Mouse (Mus musculus): ENCODE measurements around the gene Dlg5. TPM values are rescaled to one million over a fixed set of nuclear protein-coding genes. Genes with fewer than 3 reads are reported as not detected.

Dlg5 gene
- polyA plus RNA-seq, 1 experiment from 2014 or later = 19.3 TPM

DNA sequence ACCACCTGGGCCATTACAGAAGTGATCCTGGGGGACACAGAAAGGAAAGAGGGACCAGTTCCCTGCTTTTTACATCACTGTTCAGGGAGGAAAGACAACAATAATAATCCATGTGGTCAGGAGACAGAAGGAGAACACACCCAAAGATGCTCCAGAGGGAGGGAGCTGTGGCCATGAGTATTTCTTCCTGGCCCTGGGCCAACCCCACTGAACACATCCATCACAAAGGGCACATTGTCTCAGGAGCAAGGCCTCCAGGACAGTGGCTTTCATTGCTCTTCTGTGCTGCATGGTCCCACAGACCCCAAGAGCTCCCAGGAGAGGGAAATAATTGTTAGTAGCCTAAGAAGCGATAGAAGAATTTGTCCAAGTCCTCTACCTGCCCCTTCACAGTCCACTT lies 23.9 kb upstream of the Dlg5 start:
- H3K27me3 ChIP-seq (ENCODE audit: control insufficient read depth, insufficient read depth, low read length) = no peaks in the 10 kb centered on the region
- no peak overlapping the region for H3K4me2 ChIP-seq
- no peak for ATAC-seq (ENCODE audit: low FRiP score)
- DNase-seq (ENCODE audit: low spot score, missing footprints) = no peak
- H3K4me1 ChIP-seq (ENCODE audit: control insufficient read depth, insufficient read depth, low read length) = no peaks in the 10 kb centered on the region
- no peak overlapping the region for H3K9ac ChIP-seq (ENCODE audit: low read length)
- WGBS = 86% methylated on average over 1 of the region's 1 CpGs
- H3K36me3 ChIP-seq (ENCODE audit: control insufficient read depth, insufficient read depth, low read length) = no peaks in the 10 kb centered on the region
- no peaks in the 10 kb centered on the region for H3K9me3 ChIP-seq (ENCODE audit: control insufficient read depth, low read length)
- no peak overlapping the region for H3K27ac ChIP-seq (ENCODE audit: low read depth, low read length)
- no peak overlapping the region for H3K4me3 ChIP-seq (ENCODE audit: low read depth, low read length)

DNA sequence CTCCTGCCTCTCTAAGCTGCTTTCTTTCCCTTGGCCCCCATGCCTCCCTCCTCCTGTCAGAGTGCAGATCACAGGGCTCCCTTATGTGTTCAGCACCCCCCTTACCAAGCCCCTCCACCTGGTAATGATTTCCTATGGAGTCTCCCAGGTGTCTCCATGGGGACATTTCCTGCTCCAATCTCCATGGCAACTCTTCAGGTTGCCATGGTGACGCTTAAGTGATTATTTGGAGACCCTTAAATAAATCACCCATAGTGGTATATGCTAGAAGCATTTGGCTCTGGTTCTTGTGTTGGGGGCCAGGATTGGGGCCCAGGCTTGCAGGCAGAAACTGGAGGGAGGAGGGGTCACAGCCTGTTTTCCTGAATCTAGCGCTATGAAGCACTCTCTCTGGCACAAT lies 17.2 kb upstream of the Dlg5 start:
- H3K4me3 ChIP-seq (ENCODE audit: low read depth, low read length) = no peak overlapping the region
- no peak overlapping the region for H3K4me2 ChIP-seq
- ATAC-seq (ENCODE audit: low FRiP score) (peak; percentile 61; the same call in 1 of the 2 replicates), DNase-seq (ENCODE audit: low spot score, missing footprints) (peak; percentile 89)
- 55% methylated on average over 2 of the region's 2 CpGs for WGBS
- no peaks in the 10 kb centered on the region for H3K27me3 ChIP-seq (ENCODE audit: control insufficient read depth, insufficient read depth, low read length)
- no peak overlapping the region for H3K27ac ChIP-seq (ENCODE audit: low read depth, low read length)
- peaks cover 10% of the 10 kb centered on the region for H3K4me1 ChIP-seq (ENCODE audit: control insufficient read depth, insufficient read depth, low read length)
- H3K9ac ChIP-seq (ENCODE audit: low read length) = no peak overlapping the region
- H3K9me3 ChIP-seq (ENCODE audit: control insufficient read depth, low read length) = no peaks in the 10 kb centered on the region
- H3K36me3 ChIP-seq (ENCODE audit: control insufficient read depth, insufficient read depth, low read length) = no peaks in the 10 kb centered on the region

DNA sequence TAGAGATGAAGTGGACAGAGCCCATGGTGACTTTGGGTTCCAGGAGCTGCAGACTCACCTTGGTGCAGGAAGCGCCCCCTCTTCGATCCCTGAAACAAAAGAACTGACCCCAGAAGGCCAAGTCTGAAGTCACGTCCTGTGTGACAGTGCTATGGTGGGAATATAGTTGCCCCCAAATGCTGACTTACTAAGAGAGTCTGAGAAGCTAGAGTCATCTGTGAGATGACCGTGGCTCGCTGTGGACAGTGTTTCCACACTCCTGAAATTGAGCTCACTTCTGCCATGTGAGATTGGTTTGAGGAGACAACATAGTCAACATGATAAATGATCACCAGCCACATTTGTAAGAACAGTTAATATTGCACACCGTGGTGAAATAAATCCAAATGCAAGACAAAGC lies 16.7 kb upstream of the Dlg5 start:
- ATAC-seq (ENCODE audit: low FRiP score) = no peak
- H3K9ac ChIP-seq (ENCODE audit: low read length) = no peak overlapping the region

DNA sequence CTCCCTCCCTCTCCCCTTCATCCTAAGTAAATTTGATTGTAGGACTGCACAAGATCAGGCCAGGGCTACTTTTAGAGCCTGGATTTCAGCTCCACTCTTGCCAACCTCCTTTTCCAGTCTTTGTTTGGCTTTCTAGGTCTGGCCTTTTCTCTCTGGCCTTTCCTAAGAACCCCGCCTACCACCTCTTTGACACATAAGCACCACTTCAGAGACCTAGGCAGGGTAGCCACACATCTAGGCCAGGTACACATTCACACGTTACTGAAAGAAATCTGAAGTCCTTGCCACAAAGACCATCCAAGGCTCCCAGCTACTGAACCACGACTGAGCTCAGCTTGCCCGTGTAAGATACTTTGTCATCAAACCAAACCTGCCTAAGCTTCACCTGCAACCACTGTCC lies 14.7 kb upstream of the Dlg5 start:
- 65% methylated on average over 4 of the region's 4 CpGs for WGBS
- Histone ChIP-seq H3K27ac (ENCODE audit: low read depth, low read length) (no peak overlapping the region), H3K9me3 (ENCODE audit: control insufficient read depth, low read length) (no peaks in the 10 kb centered on the region)

More for the DNA sequence above, 16.7 kb upstream of the Dlg5 start:
- Histone ChIP-seq H3K4me2 (no peak overlapping the region), H3K27ac (ENCODE audit: low read depth, low read length) (no peak overlapping the region), H3K36me3 (ENCODE audit: control insufficient read depth, insufficient read depth, low read length) (no peaks in the 10 kb centered on the region), H3K27me3 (ENCODE audit: control insufficient read depth, insufficient read depth, low read length) (no peaks in the 10 kb centered on the region), H3K9me3 (ENCODE audit: control insufficient read depth, low read length) (no peaks in the 10 kb centered on the region), H3K4me3 (ENCODE audit: low read depth, low read length) (no peak overlapping the region), H3K4me1 (ENCODE audit: control insufficient read depth, insufficient read depth, low read length) (peaks cover 10% of the 10 kb centered on the region)
- peak; percentile 65 for DNase-seq (ENCODE audit: low spot score, missing footprints)
- WGBS = 85% methylated on average over 6 of the region's 6 CpGs

DNA sequence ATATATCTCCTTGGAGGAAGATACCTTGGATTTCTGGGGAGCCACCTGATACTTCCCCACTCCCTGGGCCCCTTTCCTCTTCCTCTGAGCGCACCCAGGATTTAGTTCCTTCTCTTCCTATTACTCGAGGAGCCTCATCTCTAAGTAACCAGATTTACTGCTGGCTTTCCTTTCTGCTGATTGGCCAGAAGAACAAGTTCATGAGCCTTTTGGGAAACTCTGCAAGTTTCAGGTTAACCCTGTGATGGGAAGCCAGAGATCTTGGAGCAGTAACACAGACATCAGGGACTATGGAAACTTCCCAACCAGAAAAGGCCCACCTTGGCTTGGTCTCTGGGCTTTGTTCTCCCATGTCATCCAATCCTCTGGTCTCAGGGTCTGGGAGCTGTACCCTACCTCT lies 10.2 kb upstream of the Dlg5 start:
- ATAC-seq (ENCODE audit: low FRiP score) = no peak
- H3K4me3 ChIP-seq (ENCODE audit: low read depth, low read length) = no peak overlapping the region

More for the DNA sequence above, 14.7 kb upstream of the Dlg5 start:
- no peak overlapping the region for H3K4me3 ChIP-seq (ENCODE audit: low read depth, low read length)
- H3K4me2 ChIP-seq = no peak overlapping the region
- H3K4me1 ChIP-seq (ENCODE audit: control insufficient read depth, insufficient read depth, low read length) = peaks cover 10% of the 10 kb centered on the region
- DNase-seq (ENCODE audit: low spot score, missing footprints) = no peak
- no peaks in the 10 kb centered on the region for H3K36me3 ChIP-seq (ENCODE audit: control insufficient read depth, insufficient read depth, low read length)
- no peaks in the 10 kb centered on the region for H3K27me3 ChIP-seq (ENCODE audit: control insufficient read depth, insufficient read depth, low read length)
- no peak for ATAC-seq (ENCODE audit: low FRiP score)
- H3K9ac ChIP-seq (ENCODE audit: low read length) = no peak overlapping the region

DNA sequence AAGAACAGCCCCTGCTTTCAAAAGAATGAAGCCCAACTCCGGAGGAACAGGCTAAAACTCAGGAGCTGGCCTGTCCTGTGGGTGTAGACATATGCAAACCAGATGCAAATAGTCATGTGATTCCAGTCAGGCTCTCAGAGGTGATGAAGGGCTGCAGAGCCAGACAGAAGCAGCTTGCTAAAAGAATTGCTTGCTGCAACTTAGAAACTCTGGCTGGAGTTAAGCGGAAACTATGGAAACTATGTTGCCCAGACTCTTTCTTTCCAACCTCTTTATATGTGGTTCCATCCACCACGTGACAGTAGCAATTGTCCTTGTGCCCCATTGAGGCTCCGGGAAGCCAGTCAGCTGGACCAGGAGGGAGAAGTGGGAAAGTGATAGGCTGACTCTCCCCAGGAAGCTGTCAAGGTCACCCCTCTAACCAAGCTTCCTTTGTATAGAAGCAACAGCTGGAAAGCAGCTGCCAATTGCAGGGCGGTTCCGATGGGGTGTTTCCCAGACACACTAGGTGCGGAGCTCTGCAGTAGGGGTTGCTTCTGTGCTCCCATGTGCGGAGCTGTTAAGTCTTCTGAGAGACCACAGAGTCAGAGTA lies 8.0 kb upstream of the Dlg5 start:
- Histone ChIP-seq H3K9me3 (ENCODE audit: control insufficient read depth, low read length) (no peaks in the 10 kb centered on the region), H3K4me1 (ENCODE audit: control insufficient read depth, insufficient read depth, low read length) (peaks cover 8% of the 10 kb centered on the region), H3K27ac (ENCODE audit: low read depth, low read length) (peak overlapping the region; percentile 40), H3K4me3 (ENCODE audit: low read depth, low read length) (no peak overlapping the region), H3K27me3 (ENCODE audit: control insufficient read depth, insufficient read depth, low read length) (no peaks in the 10 kb centered on the region), H3K4me2 (peak overlapping the region; percentile 1; the same call in 1 of the 2 replicates), H3K36me3 (ENCODE audit: control insufficient read depth, insufficient read depth, low read length) (no peaks in the 10 kb centered on the region), H3K9ac (ENCODE audit: low read length) (no peak overlapping the region)
- peak; percentile 89 for DNase-seq (ENCODE audit: low spot score, missing footprints)
- 6% methylated on average over 8 of the region's 8 CpGs for WGBS
- ATAC-seq (ENCODE audit: low FRiP score) = peak; percentile 79; the same call in 1 of the 2 replicates

More for the DNA sequence above, 10.2 kb upstream of the Dlg5 start:
- WGBS = 64% methylated on average over 2 of the region's 2 CpGs
- H3K36me3 ChIP-seq (ENCODE audit: control insufficient read depth, insufficient read depth, low read length) = no peaks in the 10 kb centered on the region
- no peak overlapping the region for H3K9ac ChIP-seq (ENCODE audit: low read length)
- no peaks in the 10 kb centered on the region for H3K9me3 ChIP-seq (ENCODE audit: control insufficient read depth, low read length)
- H3K4me1 ChIP-seq (ENCODE audit: control insufficient read depth, insufficient read depth, low read length) = peaks cover 8% of the 10 kb centered on the region
- no peaks in the 10 kb centered on the region for H3K27me3 ChIP-seq (ENCODE audit: control insufficient read depth, insufficient read depth, low read length)
- no peak overlapping the region for H3K27ac ChIP-seq (ENCODE audit: low read depth, low read length)
- no peak for DNase-seq (ENCODE audit: low spot score, missing footprints)
- no peak overlapping the region for H3K4me2 ChIP-seq

DNA sequence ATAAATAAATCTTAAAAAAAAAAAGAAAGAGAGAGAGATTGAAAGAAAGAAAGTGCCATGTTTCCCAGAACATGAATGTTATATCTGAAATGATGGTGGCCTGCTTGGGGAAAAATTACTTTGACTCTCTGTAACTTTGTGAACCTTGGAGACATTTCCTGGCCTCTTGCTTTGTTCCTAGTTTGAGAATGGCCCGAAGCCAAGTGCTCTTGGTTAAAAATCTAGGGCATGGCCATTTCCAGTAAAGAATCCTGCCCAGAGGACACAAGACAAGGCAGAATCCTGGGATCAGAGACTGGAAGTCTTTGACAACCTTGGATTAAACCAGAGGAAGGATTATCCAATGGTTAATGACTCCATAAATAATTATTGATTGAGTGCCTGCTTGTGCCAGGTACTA lies 5.6 kb upstream of the Dlg5 start:
- DNase-seq (ENCODE audit: low spot score, missing footprints) (no peak), ATAC-seq (ENCODE audit: low FRiP score) (no peak)
- Histone ChIP-seq H3K9ac (ENCODE audit: low read length) (no peak overlapping the region), H3K27ac (ENCODE audit: low read depth, low read length) (no peak overlapping the region), H3K4me3 (ENCODE audit: low read depth, low read length) (no peak overlapping the region), H3K27me3 (ENCODE audit: control insufficient read depth, insufficient read depth, low read length) (no peaks in the 10 kb centered on the region), H3K4me1 (ENCODE audit: control insufficient read depth, insufficient read depth, low read length) (peaks cover 8% of the 10 kb centered on the region), H3K36me3 (ENCODE audit: control insufficient read depth, insufficient read depth, low read length) (no peaks in the 10 kb centered on the region), H3K4me2 (no peak overlapping the region), H3K9me3 (ENCODE audit: control insufficient read depth, low read length) (no peaks in the 10 kb centered on the region)
- WGBS = 77% methylated on average over 1 of the region's 1 CpGs

DNA sequence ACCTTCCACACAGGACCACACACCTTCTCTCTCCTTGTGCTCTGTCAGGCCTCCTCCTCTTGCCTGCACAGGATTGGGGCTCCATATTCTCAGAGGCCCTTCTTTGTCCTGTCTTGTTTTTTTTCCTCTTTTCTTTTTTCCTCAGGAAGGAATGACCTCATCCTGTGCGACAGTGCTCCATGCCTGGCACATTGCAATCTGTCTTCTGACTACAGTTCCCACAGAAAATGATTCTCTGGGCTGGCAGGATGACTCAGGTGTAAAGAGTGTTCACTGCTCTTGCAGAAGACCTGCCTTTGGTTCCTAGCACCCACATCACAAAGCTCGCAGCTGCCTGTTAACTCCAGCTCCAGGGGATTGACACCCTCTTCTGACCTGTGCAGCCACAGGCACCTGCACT lies 4.2 kb upstream of the Dlg5 start:
- Histone ChIP-seq H3K4me2 (no peak overlapping the region), H3K27ac (ENCODE audit: low read depth, low read length) (no peak overlapping the region), H3K9me3 (ENCODE audit: control insufficient read depth, low read length) (no peaks in the 10 kb centered on the region), H3K9ac (ENCODE audit: low read length) (no peak overlapping the region), H3K36me3 (ENCODE audit: control insufficient read depth, insufficient read depth, low read length) (no peaks in the 10 kb centered on the region), H3K27me3 (ENCODE audit: control insufficient read depth, insufficient read depth, low read length) (no peaks in the 10 kb centered on the region), H3K4me1 (ENCODE audit: control insufficient read depth, insufficient read depth, low read length) (peaks cover 8% of the 10 kb centered on the region), H3K4me3 (ENCODE audit: low read depth, low read length) (no peak overlapping the region)
- DNase-seq (ENCODE audit: low spot score, missing footprints) = no peak
- WGBS = 87% methylated on average over 2 of the region's 2 CpGs
- no peak for ATAC-seq (ENCODE audit: low FRiP score)

DNA sequence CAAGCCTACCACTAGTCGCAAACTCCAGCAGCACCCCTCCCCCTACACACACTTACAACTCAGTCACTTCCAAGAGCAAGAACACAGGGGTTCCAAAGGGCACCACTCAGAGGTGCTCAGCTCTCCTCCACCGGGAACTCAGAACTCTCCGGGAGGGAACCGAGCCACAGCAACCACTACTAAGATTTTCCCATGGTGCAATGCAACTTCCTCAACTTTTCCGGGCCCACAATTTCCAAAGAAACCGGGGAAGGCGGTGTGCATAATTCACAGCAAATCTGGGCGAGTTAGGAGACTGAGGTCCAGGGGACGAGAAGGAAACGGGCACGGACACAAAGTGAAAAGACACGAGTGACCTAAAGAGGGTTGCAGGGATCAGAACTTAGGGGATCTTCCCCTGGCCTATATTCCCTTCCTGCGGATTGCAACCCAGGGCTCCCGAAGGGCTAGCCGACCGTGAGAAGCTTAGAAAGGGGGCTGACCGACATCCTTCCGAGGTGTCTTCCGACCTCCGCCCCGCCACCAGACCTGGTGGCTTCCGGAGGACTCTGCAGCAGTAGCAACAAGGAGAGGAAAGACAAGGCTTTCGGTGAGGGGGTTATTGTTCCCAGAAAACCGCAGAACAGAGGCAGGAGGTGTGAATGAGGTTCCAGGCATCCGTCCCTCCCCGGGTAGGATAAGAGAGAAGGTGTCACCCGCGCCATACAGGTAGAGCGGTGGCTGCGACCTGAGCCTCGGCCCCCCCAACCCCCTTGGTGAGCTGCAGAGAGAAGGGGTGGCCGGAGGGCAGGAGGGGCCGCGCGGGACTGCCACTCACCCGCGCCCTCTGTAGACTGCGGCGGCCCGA lies 1.2 kb downstream of the Dlg5 start:
- no peaks in the 10 kb centered on the region for H3K27me3 ChIP-seq (ENCODE audit: control insufficient read depth, insufficient read depth, low read length)
- H3K9ac ChIP-seq (ENCODE audit: low read length) = peak overlapping the region; percentile 95
- H3K4me2 ChIP-seq = peak overlapping the region; percentile 96
- peaks cover 3% of the 10 kb centered on the region; the same call in 1 of the 2 replicates for H3K4me1 ChIP-seq (ENCODE audit: control insufficient read depth, insufficient read depth, low read length)
- peak overlapping the region; percentile 73 for H3K27ac ChIP-seq (ENCODE audit: low read depth, low read length)
- peak overlapping the region; percentile 83 for H3K4me3 ChIP-seq (ENCODE audit: low read depth, low read length)
- 0% methylated on average over 37 of the region's 40 CpGs for WGBS
- H3K36me3 ChIP-seq (ENCODE audit: control insufficient read depth, insufficient read depth, low read length) = no peaks in the 10 kb centered on the region
- ATAC-seq (ENCODE audit: low FRiP score) (peak; percentile 31; the same call in 1 of the 2 replicates), DNase-seq (ENCODE audit: low spot score, missing footprints) (peak; percentile 96)
- no peaks in the 10 kb centered on the region for H3K9me3 ChIP-seq (ENCODE audit: control insufficient read depth, low read length)

Data from midbrain, embryonic 11.5 days (tissue).